Mouse (Mus musculus): ENCODE results near the gene Prune2.

GRCm38 (mm10) chr19:17032314-17032713 is 76.4 kb downstream of the Prune2 start:
- TF ChIP-seq TCF12 (IDR thresholded peaks at IDR 0.05; ENCODE audit: insufficient read depth, poor library complexity, severe bottlenecking) (no peak), E2F4 (IDR thresholded peaks at IDR 0.05; ENCODE audit: insufficient read depth) (no peak), SRF (IDR thresholded peaks at IDR 0.05; ENCODE audit: control insufficient read depth, insufficient read length, low read depth) (no peak)

Measured in myocyte (in vitro differentiated cells).